Mouse (Mus musculus): ENCODE results near the gene Rap1gds1. TPM values are rescaled to one million over a fixed set of nuclear protein-coding genes. Genes with fewer than 3 reads are reported as not detected.

Gene Rap1gds1
- polyA plus RNA-seq, 1 experiment from 2014 or later = 35.5 TPM

DNA sequence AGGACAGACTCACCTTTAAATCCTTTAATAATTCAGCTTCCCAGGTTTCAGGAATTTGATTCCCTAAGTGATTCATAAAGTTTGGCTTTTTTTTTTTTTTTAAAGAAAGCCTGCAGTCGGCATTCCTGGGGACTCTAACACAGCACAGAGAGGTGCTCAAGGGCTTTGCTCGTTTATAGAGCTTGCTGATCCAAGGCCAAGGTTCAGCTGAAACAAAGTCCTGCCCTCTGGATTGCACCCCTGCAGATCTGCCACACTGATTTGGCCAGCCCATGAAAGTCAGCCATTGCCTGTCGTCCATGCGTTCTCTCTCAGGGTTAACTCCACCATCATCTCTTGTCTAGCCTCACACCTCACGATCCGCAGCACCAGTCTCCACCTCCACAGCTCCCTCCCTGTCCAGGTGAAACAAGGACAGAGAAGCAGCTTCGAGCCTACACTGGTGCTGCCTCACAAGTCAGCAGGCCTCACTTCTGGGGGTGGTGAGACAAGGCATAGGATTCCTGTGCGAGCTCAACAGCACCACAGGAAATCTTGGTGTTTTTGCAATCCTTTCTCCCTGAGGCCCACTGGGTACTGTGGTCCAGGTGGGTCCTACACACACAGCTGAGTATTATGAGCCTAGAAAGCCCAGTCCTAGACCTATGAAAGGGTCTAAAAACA lies 160.2 kb downstream of the Rap1gds1 start:
- Histone ChIP-seq H3K4me1 (ENCODE audit: control insufficient read depth, insufficient read depth, low read length) (no peaks in the 10 kb centered on the region), H3K4me2 (ENCODE audit: low read length) (no peak overlapping the region), H3K4me3 (ENCODE audit: low read depth, low read length) (no peak overlapping the region), H3K36me3 (ENCODE audit: control insufficient read depth, insufficient read depth, low read length) (no peaks in the 10 kb centered on the region), H3K9ac (ENCODE audit: low read length) (no peak overlapping the region), H3K27ac (ENCODE audit: low read depth, low read length) (no peak overlapping the region), H3K9me3 (replicated peaks; ENCODE audit: control insufficient read depth, low read length) (no peaks in the 10 kb centered on the region), H3K27me3 (replicated peaks; ENCODE audit: control insufficient read depth, insufficient read depth, low read length) (no peaks in the 10 kb centered on the region)
- 62% methylated on average over 8 of the region's 8 CpGs for whole genome bisulfite sequencing
- DNase-seq (ENCODE audit: low spot score) (no peak), ATAC-seq (no peak)

DNA sequence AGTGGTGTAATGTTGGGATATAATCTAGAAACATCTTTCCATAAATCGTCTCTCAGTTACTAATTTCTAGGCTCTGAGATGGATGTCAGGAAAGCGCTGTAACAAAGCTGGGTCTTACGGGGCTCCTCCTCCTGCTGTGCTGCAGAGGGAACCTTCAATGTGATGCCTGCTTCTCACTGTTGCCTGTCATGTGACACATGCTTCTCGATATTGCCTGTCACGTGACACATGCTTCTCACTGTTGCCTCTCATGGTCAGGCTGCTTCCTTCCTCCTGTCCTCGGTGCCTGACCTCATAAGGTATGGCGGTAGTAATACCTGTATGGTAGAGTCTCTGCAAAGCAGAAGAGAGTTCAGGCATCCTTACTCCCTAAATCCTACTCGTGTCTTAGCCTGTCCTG lies 162.5 kb downstream of the Rap1gds1 start:
- Histone ChIP-seq H3K36me3 (ENCODE audit: control insufficient read depth, insufficient read depth, low read length) (no peaks in the 10 kb centered on the region), H3K4me2 (ENCODE audit: low read length) (no peak overlapping the region), H3K9me3 (replicated peaks; ENCODE audit: control insufficient read depth, low read length) (no peaks in the 10 kb centered on the region), H3K9ac (ENCODE audit: low read length) (no peak overlapping the region), H3K4me3 (ENCODE audit: low read depth, low read length) (no peak overlapping the region), H3K27me3 (replicated peaks; ENCODE audit: control insufficient read depth, insufficient read depth, low read length) (no peaks in the 10 kb centered on the region), H3K27ac (ENCODE audit: low read depth, low read length) (no peak overlapping the region), H3K4me1 (ENCODE audit: control insufficient read depth, insufficient read depth, low read length) (no peaks in the 10 kb centered on the region)
- 90% methylated on average over 8 of the region's 8 CpGs for WGBS
- no peak for DNase-seq (ENCODE audit: low spot score)
- no peak for ATAC-seq

DNA sequence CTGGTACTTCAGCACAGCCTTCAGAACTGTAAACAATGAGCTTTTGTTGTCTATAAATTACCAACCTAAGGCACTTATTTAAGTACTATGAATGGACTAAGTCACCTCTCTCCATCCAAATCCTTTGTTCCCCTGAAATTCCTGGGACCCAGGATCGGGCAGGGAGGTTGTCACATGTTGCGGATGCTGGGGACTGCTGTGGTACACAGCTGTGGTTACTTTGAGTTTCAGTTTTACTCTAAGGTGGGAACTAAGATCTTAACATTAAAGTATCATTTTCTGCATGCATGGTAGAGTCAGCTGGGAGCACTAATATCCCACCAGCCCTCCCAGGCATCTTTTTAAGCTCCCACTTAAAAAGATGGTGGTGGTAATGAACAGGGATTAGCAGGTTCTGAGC lies 165.7 kb downstream of the Rap1gds1 start:
- H3K27ac ChIP-seq (ENCODE audit: low read depth, low read length) = no peak overlapping the region
- no peak overlapping the region for H3K9ac ChIP-seq (ENCODE audit: low read length)
- no peaks in the 10 kb centered on the region for H3K9me3 ChIP-seq (replicated peaks; ENCODE audit: control insufficient read depth, low read length)
- H3K36me3 ChIP-seq (ENCODE audit: control insufficient read depth, insufficient read depth, low read length) = no peaks in the 10 kb centered on the region
- 68% methylated on average over 2 of the region's 2 CpGs for WGBS
- H3K4me3 ChIP-seq (ENCODE audit: low read depth, low read length) = no peak overlapping the region
- DNase-seq (ENCODE audit: low spot score) (no peak), ATAC-seq (no peak)
- H3K4me1 ChIP-seq (ENCODE audit: control insufficient read depth, insufficient read depth, low read length) = no peaks in the 10 kb centered on the region; the same call in 1 of the 2 replicates
- no peak overlapping the region for H3K4me2 ChIP-seq (ENCODE audit: low read length)
- no peaks in the 10 kb centered on the region for H3K27me3 ChIP-seq (replicated peaks; ENCODE audit: control insufficient read depth, insufficient read depth, low read length)

DNA sequence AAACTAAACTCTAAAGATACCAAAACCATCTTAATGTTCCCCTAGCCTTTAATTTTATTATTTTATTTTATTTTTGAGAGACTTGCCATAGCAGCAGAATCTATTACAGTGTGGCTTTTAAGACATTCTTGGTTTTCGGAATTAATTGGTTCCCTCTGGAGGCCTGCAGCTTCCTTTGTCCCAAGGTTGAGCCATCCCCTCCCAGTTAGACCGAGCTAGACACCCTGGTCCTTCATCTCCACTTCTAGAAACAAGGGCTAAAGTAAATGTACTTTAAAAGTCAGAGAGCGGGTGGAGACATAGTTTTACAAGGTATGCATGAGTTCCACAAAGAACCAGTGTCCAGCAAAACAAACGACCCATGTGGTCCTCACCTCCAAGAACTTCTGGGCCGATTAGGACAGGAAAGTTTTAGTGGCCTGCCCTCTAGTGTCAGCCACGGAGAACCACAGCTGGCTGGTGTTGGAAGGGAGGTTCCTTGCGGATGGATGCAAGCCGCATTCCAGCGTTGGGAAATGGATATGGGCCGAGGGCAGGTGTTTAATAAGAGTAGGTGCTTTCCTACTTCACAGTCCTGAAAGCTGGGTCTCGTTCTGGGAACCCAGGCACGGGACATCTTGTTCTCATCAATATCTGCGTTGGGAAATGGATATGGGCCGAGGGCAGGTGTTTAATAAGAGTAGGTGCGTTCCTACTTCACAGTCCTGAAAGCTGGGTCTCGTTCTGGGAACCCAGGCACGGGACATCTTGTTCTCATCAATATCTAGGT lies 168.7 kb downstream of the Rap1gds1 start:
- ATAC-seq = peak; percentile 81
- WGBS = 28% methylated on average over 17 of the region's 17 CpGs
- H3K27ac ChIP-seq (ENCODE audit: low read depth, low read length) = no peak overlapping the region

DNA sequence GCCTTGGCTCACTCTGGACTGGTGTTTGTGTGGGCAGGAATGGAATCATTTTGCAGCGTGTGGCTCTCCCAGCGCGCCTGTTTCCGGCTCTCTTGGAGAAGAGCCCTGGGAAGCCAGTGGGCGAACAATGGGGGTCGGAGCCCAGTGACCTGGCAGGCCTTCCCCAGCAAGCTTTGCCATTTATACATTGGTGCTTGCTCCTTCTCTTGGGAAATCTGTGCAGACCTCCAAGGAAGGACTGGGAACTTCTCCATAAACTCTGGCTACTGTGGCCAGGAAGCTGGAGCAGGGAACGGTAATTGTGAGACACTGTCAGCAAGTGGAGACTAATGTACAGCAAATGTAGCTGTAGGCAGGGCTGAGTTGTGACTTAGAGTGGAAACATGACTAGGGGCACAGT lies 169.3 kb downstream of the Rap1gds1 start:
- Histone ChIP-seq H3K27ac (ENCODE audit: low read depth, low read length) (no peak overlapping the region), H3K27me3 (replicated peaks; ENCODE audit: control insufficient read depth, insufficient read depth, low read length) (no peaks in the 10 kb centered on the region), H3K4me3 (ENCODE audit: low read depth, low read length) (no peak overlapping the region), H3K9ac (ENCODE audit: low read length) (no peak overlapping the region), H3K9me3 (replicated peaks; ENCODE audit: control insufficient read depth, low read length) (no peaks in the 10 kb centered on the region), H3K36me3 (ENCODE audit: control insufficient read depth, insufficient read depth, low read length) (peaks cover 14% of the 10 kb centered on the region), H3K4me2 (ENCODE audit: low read length) (no peak overlapping the region), H3K4me1 (ENCODE audit: control insufficient read depth, insufficient read depth, low read length) (no peaks in the 10 kb centered on the region; the same call in 1 of the 2 replicates)
- 30% methylated on average over 7 of the region's 7 CpGs for WGBS
- no peak; the same call in 1 of the 2 replicates for ATAC-seq
- DNase-seq (ENCODE audit: low spot score) = no peak

More for the DNA sequence above, 168.7 kb downstream of the Rap1gds1 start:
- Histone ChIP-seq H3K9ac (ENCODE audit: low read length) (no peak overlapping the region), H3K36me3 (ENCODE audit: control insufficient read depth, insufficient read depth, low read length) (peaks cover 11% of the 10 kb centered on the region), H3K4me3 (ENCODE audit: low read depth, low read length) (no peak overlapping the region), H3K4me2 (ENCODE audit: low read length) (no peak overlapping the region), H3K27me3 (replicated peaks; ENCODE audit: control insufficient read depth, insufficient read depth, low read length) (no peaks in the 10 kb centered on the region), H3K9me3 (replicated peaks; ENCODE audit: control insufficient read depth, low read length) (no peaks in the 10 kb centered on the region), H3K4me1 (ENCODE audit: control insufficient read depth, insufficient read depth, low read length) (no peaks in the 10 kb centered on the region; the same call in 1 of the 2 replicates)
- DNase-seq (ENCODE audit: low spot score) = peak; percentile 85

DNA sequence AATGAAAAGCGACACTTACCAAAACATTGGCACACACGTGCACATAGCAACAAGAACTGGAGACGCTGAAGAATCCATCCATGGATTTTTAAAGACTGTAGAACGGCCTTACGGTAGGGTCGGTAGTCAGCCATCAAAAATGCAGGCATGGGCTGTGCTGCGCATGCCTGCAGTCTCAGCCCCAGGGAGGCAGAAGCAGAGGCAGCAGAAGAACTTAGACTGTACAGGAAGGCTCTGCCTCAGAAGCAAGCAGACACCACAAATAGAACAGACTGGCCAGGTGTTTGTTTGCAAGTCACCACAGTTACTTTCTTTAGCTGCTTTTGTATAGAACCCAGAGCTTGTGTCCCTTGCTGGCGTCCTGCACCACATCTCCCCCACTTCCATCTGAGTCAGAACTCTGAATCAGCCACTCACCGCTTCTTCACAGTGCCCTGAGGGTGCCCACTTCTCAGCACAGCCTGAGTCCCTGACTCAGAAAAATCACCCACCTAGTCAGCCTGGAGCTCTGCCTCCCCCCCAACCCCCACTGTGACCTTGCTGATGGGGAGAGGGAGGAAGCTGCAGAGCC lies 174.3 kb downstream of the Rap1gds1 start:
- no peaks in the 10 kb centered on the region for H3K9me3 ChIP-seq (replicated peaks; ENCODE audit: control insufficient read depth, low read length)
- ATAC-seq (no peak), DNase-seq (ENCODE audit: low spot score) (no peak)
- no peak overlapping the region for H3K9ac ChIP-seq (ENCODE audit: low read length)
- no peaks in the 10 kb centered on the region for H3K27me3 ChIP-seq (replicated peaks; ENCODE audit: control insufficient read depth, insufficient read depth, low read length)
- 87% methylated on average over 9 of the region's 9 CpGs for WGBS
- H3K27ac ChIP-seq (ENCODE audit: low read depth, low read length) = no peak overlapping the region
- H3K4me1 ChIP-seq (ENCODE audit: control insufficient read depth, insufficient read depth, low read length) = no peaks in the 10 kb centered on the region; the same call in 1 of the 2 replicates
- H3K36me3 ChIP-seq (ENCODE audit: control insufficient read depth, insufficient read depth, low read length) = peaks cover 47% of the 10 kb centered on the region
- no peak overlapping the region for H3K4me3 ChIP-seq (ENCODE audit: low read depth, low read length)
- no peak overlapping the region for H3K4me2 ChIP-seq (ENCODE audit: low read length)

DNA sequence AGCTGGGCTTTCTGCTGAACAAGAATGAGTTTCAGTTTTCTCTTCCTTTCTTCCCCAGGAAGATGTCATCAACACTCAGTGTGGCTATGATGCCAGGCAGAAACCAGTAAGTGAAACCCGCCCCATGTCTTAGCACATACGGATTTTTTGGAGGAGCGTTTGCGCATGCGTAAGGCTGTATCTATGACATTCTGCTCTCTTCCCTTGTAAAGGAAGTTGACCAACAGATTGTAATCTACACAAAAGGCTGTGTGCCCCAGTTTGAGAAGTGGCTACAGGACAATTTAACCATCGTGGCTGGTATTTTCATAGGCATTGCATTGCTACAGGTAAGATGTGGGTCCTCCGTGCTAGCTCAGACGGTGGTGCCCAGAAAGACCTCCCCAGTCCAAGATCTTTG lies 176.9 kb downstream of the Rap1gds1 start:
- WGBS = 97% methylated on average over 8 of the region's 8 CpGs

DNA sequence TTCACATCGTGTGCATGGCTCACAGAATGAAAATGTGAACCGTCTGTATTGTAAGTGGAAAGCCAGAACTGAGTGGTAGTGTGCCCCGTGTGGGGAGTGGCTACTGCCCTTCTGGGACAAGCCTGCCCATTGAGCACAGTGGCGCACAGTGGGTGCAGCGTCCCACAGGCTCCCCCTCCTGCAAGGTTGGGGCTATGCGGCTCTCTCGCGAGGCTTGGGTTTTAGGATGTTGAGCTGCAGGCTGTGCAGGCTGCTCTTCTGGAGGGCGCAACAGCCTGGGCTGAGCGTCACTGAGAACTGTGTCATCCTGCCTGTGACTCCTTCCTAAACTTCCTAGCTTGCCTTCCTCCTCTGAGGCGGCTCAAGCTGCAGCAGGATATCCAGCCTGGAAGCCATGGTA lies 177.5 kb downstream of the Rap1gds1 start:
- no peak overlapping the region for H3K4me3 ChIP-seq (ENCODE audit: low read depth, low read length)
- no peaks in the 10 kb centered on the region for H3K9me3 ChIP-seq (replicated peaks; ENCODE audit: control insufficient read depth, low read length)
- no peak for DNase-seq (ENCODE audit: low spot score)
- no peak overlapping the region for H3K4me2 ChIP-seq (ENCODE audit: low read length)
- WGBS = 91% methylated on average over 11 of the region's 11 CpGs
- peaks cover 42% of the 10 kb centered on the region for H3K36me3 ChIP-seq (ENCODE audit: control insufficient read depth, insufficient read depth, low read length)
- H3K27me3 ChIP-seq (replicated peaks; ENCODE audit: control insufficient read depth, insufficient read depth, low read length) = no peaks in the 10 kb centered on the region
- H3K27ac ChIP-seq (ENCODE audit: low read depth, low read length) = no peak overlapping the region
- H3K9ac ChIP-seq (ENCODE audit: low read length) = no peak overlapping the region
- H3K4me1 ChIP-seq (ENCODE audit: control insufficient read depth, insufficient read depth, low read length) = peaks cover 11% of the 10 kb centered on the region
- no peak for ATAC-seq

More for the DNA sequence above, 176.9 kb downstream of the Rap1gds1 start:
- Histone ChIP-seq H3K9ac (ENCODE audit: low read length) (no peak overlapping the region), H3K4me1 (ENCODE audit: control insufficient read depth, insufficient read depth, low read length) (peaks cover 9% of the 10 kb centered on the region), H3K27ac (ENCODE audit: low read depth, low read length) (no peak overlapping the region), H3K9me3 (replicated peaks; ENCODE audit: control insufficient read depth, low read length) (no peaks in the 10 kb centered on the region), H3K4me3 (ENCODE audit: low read depth, low read length) (no peak overlapping the region), H3K36me3 (ENCODE audit: control insufficient read depth, insufficient read depth, low read length) (peaks cover 47% of the 10 kb centered on the region), H3K27me3 (replicated peaks; ENCODE audit: control insufficient read depth, insufficient read depth, low read length) (no peaks in the 10 kb centered on the region), H3K4me2 (ENCODE audit: low read length) (no peak overlapping the region)
- ATAC-seq = no peak
- DNase-seq (ENCODE audit: low spot score) = no peak

All from forebrain, embryonic 14.5 days (tissue).